Mouse (Mus musculus) ZHBTc4 (cell line): ENCODE measurements around the gene Trim40.

Source experiments
- DNase-seq: peaks from one replicate; pipeline ENCODE4 v3.0.0-alpha.2; 2011; ENCODE audit warnings: low read depth, low spot score

Trim40 gene

GRCm38 (mm10) chr17:36840961-36841445 is 48.9 kb downstream of the Trim40 start:
- DNase-seq = no peak

- no peak for DNase-seq
Observed at GRCm38 (mm10) chr17:36839931-36840330, 50.0 kb downstream of the Trim40 start.

GRCm38 (mm10) chr17:36839001-36839400 is 50.9 kb downstream of the Trim40 start:
- DNase-seq = no peak

GRCm38 (mm10) chr17:36836874-36837647 is 52.9 kb downstream of the Trim40 start, which contains the start of gene Trim26:
Gene Trim26, plus strand, starts transcription at chr17:36837134.
- peak; percentile 98 for DNase-seq

GRCm38 (mm10) chr17:36836427-36836812 is 53.5 kb downstream of the Trim40 start:
- no peak for DNase-seq

GRCm38 (mm10) chr17:36835591-36836426 is 54.1 kb downstream of the Trim40 start:
- peak; percentile 89 for DNase-seq

- DNase-seq = peak; percentile 26
Observed at GRCm38 (mm10) chr17:36832694-36833093, 57.2 kb downstream of the Trim40 start.
